Mouse (Mus musculus) megakaryocyte, embryonic 14.5 days (primary cell): ENCODE measurements around the gene Prph2.

Source experiments
- FLI1 ChIP-seq: IDR thresholded peaks from 2 replicates; pipeline ENCODE4 v1.6.1; 2012; ENCODE audit warnings: low read length, inconsistent platforms, mixed read lengths
- GATA1 ChIP-seq: IDR thresholded peaks from 3 replicates; pipeline ENCODE4 v1.6.1; 2012; ENCODE audit warnings: mixed read lengths, low read length, inconsistent platforms, borderline replicate concordance

- TF ChIP-seq FLI1 (no peak), GATA1 (no peak)
These were observed 14.8 kb upstream of the Prph2 start for GRCm38 (mm10) chr17:46895426-46895825.
